Mouse (Mus musculus): ENCODE measurements around the gene Gm20388. TPM values are rescaled to one million over a fixed set of nuclear protein-coding genes. Genes with fewer than 3 reads are reported as not detected.
A peak's percentile ranks its signal among the peaks of the same experiment; 100 is the strongest.

The Gm20388 gene
- polyA plus RNA-seq, 1 experiment from 2014 or later = not detected

DNA sequence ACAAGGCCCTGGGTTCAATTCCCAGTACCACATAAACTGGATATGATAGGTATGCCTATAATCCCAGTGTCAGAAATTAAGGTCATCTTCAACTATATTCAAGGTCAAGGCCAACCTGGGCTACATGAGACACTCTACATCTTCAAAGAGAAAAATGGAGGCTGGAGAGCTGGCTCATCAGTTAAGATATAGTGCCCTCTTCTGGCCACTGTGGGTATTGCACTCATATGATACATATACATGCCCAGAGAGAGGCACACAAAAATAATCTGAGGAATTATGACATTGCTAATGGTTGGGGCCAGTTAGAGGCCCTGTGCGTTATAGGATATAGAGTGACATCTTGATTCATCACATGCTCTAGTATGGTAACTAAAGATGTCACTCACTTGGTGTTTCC is 523.1 kb downstream of the Gm20388 start:
- H3K27me3 ChIP-seq (ENCODE audit: control insufficient read depth, insufficient read depth, low read length) = no peaks in the 10 kb centered on the region
- no peaks in the 10 kb centered on the region for H3K36me3 ChIP-seq (ENCODE audit: control insufficient read depth, insufficient read depth, low read length)
- ATAC-seq (ENCODE audit: low FRiP score, low TSS enrichment) (no peak), DNase-seq (ENCODE audit: low spot score) (no peak)
- H3K9ac ChIP-seq (ENCODE audit: low read length) = no peak overlapping the region
- no peak overlapping the region for H3K4me3 ChIP-seq (ENCODE audit: low read depth, low read length)
- H3K4me2 ChIP-seq (replicated peaks; ENCODE audit: low read depth) = no peak overlapping the region
- peaks cover 3% of the 10 kb centered on the region for H3K4me1 ChIP-seq (replicated peaks; ENCODE audit: control insufficient read depth, insufficient read depth)
- WGBS = 97% methylated on average over 1 of the region's 1 CpGs
- no peaks in the 10 kb centered on the region for H3K9me3 ChIP-seq (ENCODE audit: control insufficient read depth, low read length)
- no peak overlapping the region for H3K27ac ChIP-seq (replicated peaks)
- TF ChIP-seq EP300 (optimal IDR thresholded peaks at IDR 0.05) = no peak
- peak; percentile 66 for TF ChIP-seq CTCF (IDR thresholded peaks at IDR 0.05; ENCODE audit: low read depth)

- Histone ChIP-seq H3K4me3 (ENCODE audit: low read depth, low read length) (no peak overlapping the region), H3K4me2 (replicated peaks; ENCODE audit: low read depth) (no peak overlapping the region), H3K27me3 (ENCODE audit: control insufficient read depth, insufficient read depth, low read length) (no peaks in the 10 kb centered on the region), H3K9ac (ENCODE audit: low read length) (no peak overlapping the region), H3K27ac (replicated peaks) (no peak overlapping the region), H3K9me3 (ENCODE audit: control insufficient read depth, low read length) (no peaks in the 10 kb centered on the region), H3K4me1 (replicated peaks; ENCODE audit: control insufficient read depth, insufficient read depth) (peaks cover 3% of the 10 kb centered on the region), H3K36me3 (ENCODE audit: control insufficient read depth, insufficient read depth, low read length) (no peaks in the 10 kb centered on the region)
- ATAC-seq (ENCODE audit: low FRiP score, low TSS enrichment) = no peak
- no peak for DNase-seq (ENCODE audit: low spot score)
- no peak for TF ChIP-seq EP300 (optimal IDR thresholded peaks at IDR 0.05)
- no peak for TF ChIP-seq CTCF (IDR thresholded peaks at IDR 0.05; ENCODE audit: low read depth)
- 90% methylated on average over 15 of the region's 15 CpGs for WGBS
Measured at GRCm38 (mm10) chr8:120435781-120436180, 525.1 kb downstream of the Gm20388 start.

GRCm38 (mm10) chr8:120436491-120437030 is 525.9 kb downstream of the Gm20388 start:
- TF ChIP-seq CTCF (IDR thresholded peaks at IDR 0.05; ENCODE audit: low read depth) (no peak), EP300 (optimal IDR thresholded peaks at IDR 0.05) (no peak)
- peak overlapping the region; percentile 35; the same call in 1 of the 2 replicates for H3K27ac ChIP-seq (replicated peaks)
- H3K4me3 ChIP-seq (ENCODE audit: low read depth, low read length) = no peak overlapping the region
- 57% methylated on average over 5 of the region's 5 CpGs for WGBS
- no peak for DNase-seq (ENCODE audit: low spot score)
- H3K9ac ChIP-seq (ENCODE audit: low read length) = no peak overlapping the region
- H3K36me3 ChIP-seq (ENCODE audit: control insufficient read depth, insufficient read depth, low read length) = no peaks in the 10 kb centered on the region
- H3K9me3 ChIP-seq (ENCODE audit: control insufficient read depth, low read length) = no peaks in the 10 kb centered on the region
- H3K27me3 ChIP-seq (ENCODE audit: control insufficient read depth, insufficient read depth, low read length) = no peaks in the 10 kb centered on the region
- ATAC-seq (ENCODE audit: low FRiP score, low TSS enrichment) = no peak
- no peak overlapping the region for H3K4me2 ChIP-seq (replicated peaks; ENCODE audit: low read depth)
- H3K4me1 ChIP-seq (replicated peaks; ENCODE audit: control insufficient read depth, insufficient read depth) = peaks cover 3% of the 10 kb centered on the region

DNA sequence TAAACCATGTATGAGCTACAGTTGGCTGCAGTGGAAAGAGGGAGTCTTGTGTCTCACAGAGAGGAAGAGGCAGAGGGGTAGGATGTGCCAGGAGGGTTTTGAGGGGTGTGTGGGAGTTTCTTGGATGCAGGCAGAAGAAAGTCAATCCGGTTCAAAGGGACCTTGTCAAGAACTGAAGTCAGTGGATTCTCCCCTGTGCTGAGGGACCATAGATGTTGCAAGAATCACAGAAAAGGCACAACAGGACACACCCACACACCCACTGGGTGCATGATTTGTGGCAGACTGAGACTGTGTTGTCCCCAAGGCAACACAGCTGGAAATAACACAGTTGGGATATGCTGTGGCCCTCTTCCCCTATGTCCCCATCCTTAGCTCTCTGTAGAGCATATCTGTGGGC is 526.6 kb downstream of the Gm20388 start:
- peak overlapping the region; percentile 82 for H3K27ac ChIP-seq (replicated peaks)
- no peaks in the 10 kb centered on the region for H3K36me3 ChIP-seq (ENCODE audit: control insufficient read depth, insufficient read depth, low read length)
- no peak overlapping the region for H3K4me3 ChIP-seq (ENCODE audit: low read depth, low read length)
- H3K4me1 ChIP-seq (replicated peaks; ENCODE audit: control insufficient read depth, insufficient read depth) = peaks cover 6% of the 10 kb centered on the region
- H3K27me3 ChIP-seq (ENCODE audit: control insufficient read depth, insufficient read depth, low read length) = no peaks in the 10 kb centered on the region
- no peak for DNase-seq (ENCODE audit: low spot score)
- TF ChIP-seq CTCF (IDR thresholded peaks at IDR 0.05; ENCODE audit: low read depth) = no peak
- no peak for TF ChIP-seq EP300 (optimal IDR thresholded peaks at IDR 0.05)
- 60% methylated on average over 1 of the region's 1 CpGs for WGBS
- no peaks in the 10 kb centered on the region for H3K9me3 ChIP-seq (ENCODE audit: control insufficient read depth, low read length)
- H3K4me2 ChIP-seq (replicated peaks; ENCODE audit: low read depth) = no peak overlapping the region
- no peak overlapping the region for H3K9ac ChIP-seq (ENCODE audit: low read length)
- peak; percentile 3; the same call in 1 of the 2 replicates for ATAC-seq (ENCODE audit: low FRiP score, low TSS enrichment)

DNA sequence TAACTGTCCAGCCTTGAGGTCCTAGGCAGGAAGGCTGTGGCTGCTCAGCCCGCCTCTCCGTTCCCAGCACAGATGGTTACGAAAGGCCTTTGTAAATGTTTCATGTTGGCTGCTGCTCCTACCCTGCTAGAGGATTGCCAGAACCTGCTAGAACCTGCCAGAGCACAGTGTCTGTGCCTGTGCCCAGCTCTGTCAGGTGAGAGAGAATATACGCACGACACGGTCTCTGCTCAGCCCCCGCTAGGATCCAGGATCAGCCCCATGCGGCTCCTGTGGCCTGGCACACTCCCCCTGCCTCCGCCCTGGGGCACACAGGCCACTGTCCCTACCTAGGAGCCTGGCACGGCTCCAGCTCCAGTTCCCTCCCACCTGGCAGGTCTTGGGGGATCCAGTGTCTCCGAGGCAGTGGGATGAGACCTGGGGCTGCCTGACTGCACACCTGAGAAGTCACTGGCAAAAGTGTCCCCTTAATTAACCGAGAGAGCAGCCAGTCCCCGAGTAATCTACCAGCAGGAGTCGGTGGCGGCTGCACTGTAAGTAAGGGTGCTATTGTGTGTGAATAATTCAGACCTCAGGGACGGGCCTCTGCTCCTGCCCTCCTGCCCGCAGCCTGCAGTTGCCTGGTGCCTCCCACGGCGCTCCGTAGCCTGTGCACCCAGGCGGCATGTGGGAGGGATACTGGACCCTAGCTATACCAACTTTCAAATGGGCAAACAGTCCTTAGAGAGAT is 527.2 kb downstream of the Gm20388 start:
- H3K36me3 ChIP-seq (ENCODE audit: control insufficient read depth, insufficient read depth, low read length) = no peaks in the 10 kb centered on the region
- DNase-seq (ENCODE audit: low spot score) (peak; percentile 46), ATAC-seq (ENCODE audit: low FRiP score, low TSS enrichment) (peak; percentile 35)
- H3K4me3 ChIP-seq (ENCODE audit: low read depth, low read length) = no peak overlapping the region
- TF ChIP-seq EP300 (optimal IDR thresholded peaks at IDR 0.05) = no peak
- TF ChIP-seq CTCF (IDR thresholded peaks at IDR 0.05; ENCODE audit: low read depth) = peak; percentile 13; the same call in 1 of the 2 replicates
- H3K27me3 ChIP-seq (ENCODE audit: control insufficient read depth, insufficient read depth, low read length) = no peaks in the 10 kb centered on the region
- H3K27ac ChIP-seq (replicated peaks) = peak overlapping the region; percentile 82
- H3K9me3 ChIP-seq (ENCODE audit: control insufficient read depth, low read length) = no peaks in the 10 kb centered on the region
- peaks cover 9% of the 10 kb centered on the region for H3K4me1 ChIP-seq (replicated peaks; ENCODE audit: control insufficient read depth, insufficient read depth)
- WGBS = 62% methylated on average over 21 of the region's 21 CpGs
- H3K9ac ChIP-seq (ENCODE audit: low read length) = no peak overlapping the region
- peak overlapping the region; percentile 31; the same call in 1 of the 2 replicates for H3K4me2 ChIP-seq (replicated peaks; ENCODE audit: low read depth)

- H3K4me2 ChIP-seq (replicated peaks; ENCODE audit: low read depth) = no peak overlapping the region
- no peaks in the 10 kb centered on the region for H3K36me3 ChIP-seq (ENCODE audit: control insufficient read depth, insufficient read depth, low read length)
- 41% methylated on average over 19 of the region's 19 CpGs for WGBS
- ATAC-seq (ENCODE audit: low FRiP score, low TSS enrichment) (no peak), DNase-seq (ENCODE audit: low spot score) (no peak)
- no peaks in the 10 kb centered on the region for H3K27me3 ChIP-seq (ENCODE audit: control insufficient read depth, insufficient read depth, low read length)
- peaks cover 9% of the 10 kb centered on the region for H3K4me1 ChIP-seq (replicated peaks; ENCODE audit: control insufficient read depth, insufficient read depth)
- TF ChIP-seq EP300 (optimal IDR thresholded peaks at IDR 0.05) (no peak), CTCF (IDR thresholded peaks at IDR 0.05; ENCODE audit: low read depth) (no peak)
- no peaks in the 10 kb centered on the region for H3K9me3 ChIP-seq (ENCODE audit: control insufficient read depth, low read length)
- H3K27ac ChIP-seq (replicated peaks) = no peak overlapping the region
- no peak overlapping the region for H3K9ac ChIP-seq (ENCODE audit: low read length)
- no peak overlapping the region for H3K4me3 ChIP-seq (ENCODE audit: low read depth, low read length)
Measured at GRCm38 (mm10) chr8:120439309-120439708, 528.7 kb downstream of the Gm20388 start.
